ENCODE assay signal across 12 mouse cellular contexts in genomic region chr2:108032301-108033013, GRCm38 (mm10).
DNase-seq lines count a peak whose midpoint lies in the region; ATAC-seq and TF ChIP-seq lines count a peak whose summit lies in the region.
"Had no signal": no experiment of that assay in that cellular context is flagged by ENCODE, and none has a peak within 500 bp of the region (broad histone marks: within the 10 kb centered on the region; RNA-seq: fewer than 3 reads in every experiment).

No protein-coding gene starts in this region.

- no peaks in the 10 kb centered on the region for H3K36me3 ChIP-seq in kidney, embryonic 14.5 days (ENCODE audit: control insufficient read depth, insufficient read depth, low read length)
- H3K36me3 ChIP-seq in C2C12 (ENCODE audit: control insufficient read depth, insufficient read depth), result no peaks in the 10 kb centered on the region
- H3K36me3 ChIP-seq in lung, postnatal 0 days (ENCODE audit: insufficient read depth, low read length), result no peaks in the 10 kb centered on the region
- H3K36me3 ChIP-seq: limb, embryonic 12.5 days had no signal

- no peak overlapping the region for H3K27ac ChIP-seq in kidney, embryonic 14.5 days (ENCODE audit: low read depth, low read length)
- no peak overlapping the region for H3K27ac ChIP-seq in lung, postnatal 0 days (ENCODE audit: low read length)
- H3K27ac ChIP-seq: limb, embryonic 12.5 days had no signal

- no peaks in the 10 kb centered on the region for H3K79me3 ChIP-seq in C2C12 (ENCODE audit: low read depth)

- no peak overlapping the region for H3K9ac ChIP-seq in kidney, embryonic 14.5 days (ENCODE audit: low read depth, low read length)
- H3K9ac ChIP-seq in lung, postnatal 0 days (replicated peaks; ENCODE audit: low read depth), result no peak overlapping the region
- H3K9ac ChIP-seq: limb, embryonic 12.5 days; lung, embryonic 14.5 days had no signal

- DNase-seq in kidney, adult 11 months, result no peak
- DNase-seq in adrenal gland, adult 2 months, result peak; percentile 44
- DNase-seq in cerebellum, adult 9-10 months, result peak; percentile 39
- DNase-seq in lung, postnatal 0 days (ENCODE audit: low spot score), result no peak
- DNase-seq in spleen, adult 18-20 months, result no peak
- DNase-seq in layer of hippocampus, postnatal 14 days (ENCODE audit: low spot score in 2 of 2), result no peak
- DNase-seq: kidney, adult 18-20 months; layer of hippocampus, adult 9-11 months; lung, embryonic 14.5 days had no signal

- H3K4me1 ChIP-seq in kidney, embryonic 14.5 days (ENCODE audit: control insufficient read depth, insufficient read depth, low read length), result no peaks in the 10 kb centered on the region
- H3K4me1 ChIP-seq in lung, postnatal 0 days (ENCODE audit: insufficient read depth, low read depth, low read length), result no peaks in the 10 kb centered on the region
- H3K4me1 ChIP-seq: limb, embryonic 12.5 days had no signal

- no peak overlapping the region for H3K4me2 ChIP-seq in kidney, embryonic 14.5 days (replicated peaks; ENCODE audit: low read depth, low read length)
- H3K4me2 ChIP-seq in lung, postnatal 0 days (replicated peaks; ENCODE audit: low read depth, low read length), result no peak overlapping the region
- H3K4me2 ChIP-seq: limb, embryonic 12.5 days; lung, embryonic 14.5 days had no signal

- no peak overlapping the region for H3K4me3 ChIP-seq in kidney, embryonic 14.5 days (ENCODE audit: low read length)
- H3K4me3 ChIP-seq in C2C12 (ENCODE audit: insufficient read depth, poor library complexity, severe bottlenecking), result no peak overlapping the region
- H3K4me3 ChIP-seq in lung, postnatal 0 days (ENCODE audit: low read depth, low read length), result no peak overlapping the region
- H3K4me3 ChIP-seq: limb, embryonic 12.5 days had no signal

- no peaks in the 10 kb centered on the region for H3K79me2 ChIP-seq in C2C12 (ENCODE audit: control insufficient read depth, insufficient read depth)

- no peaks in the 10 kb centered on the region for H3K9me3 ChIP-seq in kidney, embryonic 14.5 days (ENCODE audit: control insufficient read depth, low read length)
- no peaks in the 10 kb centered on the region for H3K9me3 ChIP-seq in lung, postnatal 0 days (ENCODE audit: low read length)
- H3K9me3 ChIP-seq: limb, embryonic 12.5 days had no signal

- H3K27me3 ChIP-seq in kidney, embryonic 14.5 days (ENCODE audit: control insufficient read depth, insufficient read depth, low read length), result no peaks in the 10 kb centered on the region
- H3K27me3 ChIP-seq in C2C12 (ENCODE audit: control insufficient read depth, insufficient read depth, insufficient read length), result no peaks in the 10 kb centered on the region
- H3K27me3 ChIP-seq in lung, postnatal 0 days (replicated peaks; ENCODE audit: insufficient read depth, low read length), result no peaks in the 10 kb centered on the region
- H3K27me3 ChIP-seq: limb, embryonic 12.5 days had no signal

- TF ChIP-seq EP300 in lung, postnatal 0 days (IDR thresholded peaks at IDR 0.05), result no peak

- peak; percentile 83; the same call in 1 of the 2 replicates for ATAC-seq in kidney, embryonic 14.5 days (ENCODE audit: low FRiP score, low TSS enrichment)
- no peak for ATAC-seq in lung, postnatal 0 days

- no peak for TF ChIP-seq CTCF in C2C12 (IDR thresholded peaks at IDR 0.05; ENCODE audit: control insufficient read depth, insufficient read depth, insufficient read length)
- no peak for TF ChIP-seq CTCF in lung, postnatal 0 days (IDR thresholded peaks at IDR 0.05)

- WGBS in kidney, embryonic 14.5 days, result 57% methylated on average over 3 of the region's 3 CpGs
- WGBS in lung, postnatal 0 days, result 53% methylated on average over 3 of the region's 3 CpGs

- no peak overlapping the region for H3ac ChIP-seq in C2C12 (ENCODE audit: control insufficient read depth, insufficient read length, low read depth)

TF ChIP-seq in C2C12, 6 proteins besides CTCF, POLR2A, EP300 and RAD21:
- TF ChIP-seq USF1 (IDR thresholded peaks at IDR 0.05; ENCODE audit: low read depth) (no peak), MYOD1 (IDR thresholded peaks at IDR 0.05; ENCODE audit: control insufficient read depth, insufficient read length, low read depth) (no peak), MAX (IDR thresholded peaks at IDR 0.05) (peak; percentile 68), CEBPB (IDR thresholded peaks at IDR 0.05; ENCODE audit: low read depth) (no peak), FOSL1 (IDR thresholded peaks at IDR 0.05; ENCODE audit: insufficient read depth, low read length, poor library complexity, severe bottlenecking) (peak; percentile 78), MYOG (IDR thresholded peaks at IDR 0.05; ENCODE audit: control insufficient read depth, extremely low read depth, insufficient read length) (no peak)

Comparison
In these comparisons a context has a peak if more than half of its experiments do, and no peak if none do; other contexts are left out.
1. DNase-seq: peak in adrenal gland, adult 2 months (single experiment) and cerebellum, adult 9-10 months (single experiment); none in kidney, adult 11 months (single experiment), lung, postnatal 0 days (single experiment), spleen, adult 18-20 months (0 of 2) and layer of hippocampus, postnatal 14 days (0 of 2).